Mouse (Mus musculus): ENCODE results near the gene Glipr1.

Glipr1 gene

GRCm38 (mm10) chr10:111971929-111972328, 30.5 kb downstream of the Glipr1 start:
- intact Hi-C loops (cut with DNase I): no loop called here

- intact Hi-C loops (cut with DNase I): no loop called here
Measured at GRCm38 (mm10) chr10:111966394-111966793, 36.0 kb downstream of the Glipr1 start.

GRCm38 (mm10) chr10:111960459-111960858, 42.0 kb downstream of the Glipr1 start:
- intact Hi-C loops (cut with DNase I): no loop called here

- intact Hi-C loops (cut with DNase I): loop anchor here (5.0 kb wide), 3 partner anchors 457 to 737 kb away; no protein-coding TSS in a partner anchor
Measured at GRCm38 (mm10) chr10:111959353-111959752, 43.1 kb downstream of the Glipr1 start.

GRCm38 (mm10) chr10:111958046-111958421, 44.4 kb downstream of the Glipr1 start:
- intact Hi-C loops (cut with DNase I): loop anchor here (5.0 kb wide), 3 partner anchors 456 to 736 kb away; no protein-coding TSS in a partner anchor

- intact Hi-C loops (cut with DNase I): loop anchor here (5.0 kb wide), 3 partner anchors 455 to 735 kb away; no protein-coding TSS in a partner anchor
Measured at GRCm38 (mm10) chr10:111957271-111958045, 45.0 kb downstream of the Glipr1 start.

- intact Hi-C loops (cut with DNase I): loop anchor here (5.0 kb wide), 3 partner anchors 454 to 734 kb away; no protein-coding TSS in a partner anchor
Measured at GRCm38 (mm10) chr10:111955836-111956235, 46.6 kb downstream of the Glipr1 start.

GRCm38 (mm10) chr10:111949008-111949407, 53.4 kb downstream of the Glipr1 start:
- intact Hi-C loops (cut with DNase I): no loop called here

- intact Hi-C loops (cut with DNase I): no loop called here
Measured at GRCm38 (mm10) chr10:111948041-111948440, 54.4 kb downstream of the Glipr1 start.

- intact Hi-C loops (cut with DNase I): no loop called here
Measured at GRCm38 (mm10) chr10:111945563-111945962, 56.9 kb downstream of the Glipr1 start.

GRCm38 (mm10) chr10:111943026-111943425, 59.4 kb downstream of the Glipr1 start:
- intact Hi-C loops (cut with DNase I): no loop called here

GRCm38 (mm10) chr10:111937146-111937534, 65.3 kb downstream of the Glipr1 start:
- intact Hi-C loops (cut with DNase I): no loop called here

- intact Hi-C loops (cut with DNase I): no loop called here
Measured at GRCm38 (mm10) chr10:111936491-111937145, 65.8 kb downstream of the Glipr1 start.

GRCm38 (mm10) chr10:111936021-111936420, 66.4 kb downstream of the Glipr1 start:
- intact Hi-C loops (cut with DNase I): no loop called here

Data from adrenal gland (tissue).